Mouse (Mus musculus): ENCODE results near the gene Gfap. TPM values are rescaled to one million over a fixed set of nuclear protein-coding genes. Genes with fewer than 3 reads are reported as not detected.

The Gfap gene
- polyA plus RNA-seq, 1 experiment, result 0.24 TPM

GRCm38 (mm10) chr11:102901199-102901598, 487 bp upstream of the Gfap start:
- Histone ChIP-seq H3K4me1 (ENCODE audit: control insufficient read depth, insufficient read depth, low read length) (no peaks in the 10 kb centered on the region), H3K4me3 (replicated peaks; ENCODE audit: extremely low read depth, low read depth, low read length) (no peak overlapping the region)
- TF ChIP-seq POLR2A (IDR thresholded peaks at IDR 0.05; ENCODE audit: borderline replicate concordance, extremely low read depth, low read depth, low read length) (no peak), CTCF (IDR thresholded peaks at IDR 0.05; ENCODE audit: insufficient read depth, low read length) (no peak)
- 41% methylated on average over 4 of the region's 4 CpGs for WGBS
- no peak for DNase-seq

- 76% methylated on average over 9 of the region's 9 CpGs for WGBS
- no peak for DNase-seq
- Histone ChIP-seq H3K4me3 (replicated peaks; ENCODE audit: extremely low read depth, low read depth, low read length) (no peak overlapping the region), H3K4me1 (ENCODE audit: control insufficient read depth, insufficient read depth, low read length) (no peaks in the 10 kb centered on the region)
- TF ChIP-seq POLR2A (IDR thresholded peaks at IDR 0.05; ENCODE audit: borderline replicate concordance, extremely low read depth, low read depth, low read length) (no peak), CTCF (IDR thresholded peaks at IDR 0.05; ENCODE audit: insufficient read depth, low read length) (no peak)
These were observed 2.3 kb downstream of the Gfap start for GRCm38 (mm10) chr11:102898408-102898807.

- Histone ChIP-seq H3K4me3 (replicated peaks; ENCODE audit: extremely low read depth, low read depth, low read length) (no peak overlapping the region), H3K4me1 (ENCODE audit: control insufficient read depth, insufficient read depth, low read length) (no peaks in the 10 kb centered on the region)
- TF ChIP-seq POLR2A (IDR thresholded peaks at IDR 0.05; ENCODE audit: borderline replicate concordance, extremely low read depth, low read depth, low read length) (no peak), CTCF (IDR thresholded peaks at IDR 0.05; ENCODE audit: insufficient read depth, low read length) (no peak)
- 78% methylated on average over 20 of the region's 20 CpGs for WGBS
- no peak for DNase-seq
These were observed 4.1 kb downstream of the Gfap start for GRCm38 (mm10) chr11:102896641-102897040.

DNA sequence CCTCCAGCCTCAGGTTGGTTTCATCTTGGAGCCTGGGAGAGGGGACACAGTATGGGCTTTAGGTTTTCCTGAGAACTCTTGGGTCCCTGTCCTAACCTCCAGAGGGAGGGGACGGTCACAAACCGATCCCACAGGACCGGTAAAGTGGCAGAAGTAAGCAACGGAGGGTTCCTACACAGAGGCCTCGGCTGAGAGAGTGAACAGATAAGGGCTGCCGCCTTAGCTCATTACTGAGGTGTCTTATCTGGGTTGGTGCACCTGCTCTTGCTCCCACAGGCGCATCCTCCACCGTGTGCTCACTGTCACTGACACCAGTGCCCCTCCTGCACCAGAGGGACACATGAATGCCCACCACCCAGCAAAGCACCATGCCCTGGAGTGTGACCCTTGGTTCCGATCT, 4.9 kb downstream of the Gfap start:
- DNase-seq, result no peak
- WGBS, result 64% methylated on average over 9 of the region's 9 CpGs
- TF ChIP-seq POLR2A (IDR thresholded peaks at IDR 0.05; ENCODE audit: borderline replicate concordance, extremely low read depth, low read depth, low read length), result no peak

GRCm38 (mm10) chr11:102894716-102895115, 6.0 kb downstream of the Gfap start:
- TF ChIP-seq CTCF (IDR thresholded peaks at IDR 0.05; ENCODE audit: insufficient read depth, low read length), result no peak
- no peak for TF ChIP-seq POLR2A (IDR thresholded peaks at IDR 0.05; ENCODE audit: borderline replicate concordance, extremely low read depth, low read depth, low read length)
- H3K4me1 ChIP-seq (ENCODE audit: control insufficient read depth, insufficient read depth, low read length), result no peaks in the 10 kb centered on the region
- H3K4me3 ChIP-seq (replicated peaks; ENCODE audit: extremely low read depth, low read depth, low read length), result no peak overlapping the region
- no peak for DNase-seq
- 90% methylated on average over 4 of the region's 4 CpGs for WGBS

More for the DNA sequence above, 4.9 kb downstream of the Gfap start:
- H3K4me3 ChIP-seq (replicated peaks; ENCODE audit: extremely low read depth, low read depth, low read length), result no peak overlapping the region
- H3K4me1 ChIP-seq (ENCODE audit: control insufficient read depth, insufficient read depth, low read length), result no peaks in the 10 kb centered on the region

- TF ChIP-seq POLR2A (IDR thresholded peaks at IDR 0.05; ENCODE audit: borderline replicate concordance, extremely low read depth, low read depth, low read length) (0 out of 2 replicates have a peak, but pooled peaks have one; percentile 13), CTCF (IDR thresholded peaks at IDR 0.05; ENCODE audit: insufficient read depth, low read length) (peak; percentile 67)
- WGBS, result 3% methylated on average over 43 of the region's 43 CpGs
- Histone ChIP-seq H3K4me1 (ENCODE audit: control insufficient read depth, insufficient read depth, low read length) (no peaks in the 10 kb centered on the region), H3K4me3 (replicated peaks; ENCODE audit: extremely low read depth, low read depth, low read length) (peak overlapping the region; percentile 40)
- peak; percentile 64 for DNase-seq
These were observed 7.6 kb downstream of the Gfap start for GRCm38 (mm10) chr11:102893015-102893651.

DNA sequence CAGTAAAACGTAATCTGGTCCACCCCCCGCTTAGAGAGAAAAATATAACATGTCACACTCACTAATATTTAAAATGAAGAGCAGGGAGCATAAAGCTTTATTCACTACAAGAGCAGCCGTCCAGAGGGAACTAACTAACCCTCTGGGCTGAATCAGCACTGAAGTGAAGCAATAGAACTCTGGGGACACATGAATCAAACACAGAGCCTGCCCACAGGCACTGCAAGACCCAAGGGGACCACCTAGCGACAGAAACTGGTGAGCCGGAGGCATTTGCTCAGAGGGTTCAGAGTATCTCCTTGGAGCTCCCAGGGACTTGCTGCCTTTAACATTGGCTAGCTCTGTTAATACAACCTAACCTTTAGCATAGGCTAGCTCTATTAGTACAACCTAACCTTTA, 10.6 kb downstream of the Gfap start:
- DNase-seq, result no peak
- no peak for TF ChIP-seq POLR2A (IDR thresholded peaks at IDR 0.05; ENCODE audit: borderline replicate concordance, extremely low read depth, low read depth, low read length)
- TF ChIP-seq CTCF (IDR thresholded peaks at IDR 0.05; ENCODE audit: insufficient read depth, low read length), result no peak
- H3K4me1 ChIP-seq (ENCODE audit: control insufficient read depth, insufficient read depth, low read length), result no peaks in the 10 kb centered on the region
- H3K4me3 ChIP-seq (replicated peaks; ENCODE audit: extremely low read depth, low read depth, low read length), result no peak overlapping the region
- WGBS, result 68% methylated on average over 5 of the region's 5 CpGs

DNA sequence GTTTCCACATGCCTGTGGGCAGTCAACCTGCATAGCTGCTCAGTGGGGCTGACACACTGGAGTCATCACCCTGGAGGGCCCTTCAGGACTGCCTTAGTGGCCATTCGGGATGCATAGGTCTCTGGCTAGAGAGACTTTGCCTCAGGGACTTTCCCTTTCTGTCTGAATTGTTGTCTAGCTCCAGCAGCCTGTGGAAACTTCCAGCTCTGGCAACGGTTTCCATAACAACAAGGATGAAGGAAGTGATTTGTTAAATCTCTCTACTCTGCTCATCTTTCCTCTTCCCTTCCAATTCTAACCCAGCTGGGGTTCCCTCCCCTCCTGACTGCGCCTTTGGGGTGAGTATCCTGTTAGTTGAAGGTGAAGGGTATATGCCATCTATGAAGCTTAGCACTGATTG, 12.6 kb downstream of the Gfap start:
- H3K4me1 ChIP-seq (ENCODE audit: control insufficient read depth, insufficient read depth, low read length), result no peaks in the 10 kb centered on the region
- TF ChIP-seq CTCF (IDR thresholded peaks at IDR 0.05; ENCODE audit: insufficient read depth, low read length) (no peak), POLR2A (IDR thresholded peaks at IDR 0.05; ENCODE audit: borderline replicate concordance, extremely low read depth, low read depth, low read length) (no peak)
- DNase-seq, result no peak
- no peak overlapping the region for H3K4me3 ChIP-seq (replicated peaks; ENCODE audit: extremely low read depth, low read depth, low read length)
- 53% methylated on average over 3 of the region's 3 CpGs for WGBS

- Histone ChIP-seq H3K4me1 (ENCODE audit: control insufficient read depth, insufficient read depth, low read length) (no peaks in the 10 kb centered on the region), H3K4me3 (replicated peaks; ENCODE audit: extremely low read depth, low read depth, low read length) (no peak overlapping the region)
- WGBS, result 77% methylated on average over 5 of the region's 5 CpGs
- TF ChIP-seq POLR2A (IDR thresholded peaks at IDR 0.05; ENCODE audit: borderline replicate concordance, extremely low read depth, low read depth, low read length) (no peak), CTCF (IDR thresholded peaks at IDR 0.05; ENCODE audit: insufficient read depth, low read length) (no peak)
- no peak for DNase-seq
These were observed 13.3 kb downstream of the Gfap start for GRCm38 (mm10) chr11:102887433-102887832.

GRCm38 (mm10) chr11:102884616-102885219, 16.0 kb downstream of the Gfap start, which contains the start of gene Fam187a:
TSS of gene Fam187a (plus strand) at chr11:102885169.
- DNase-seq, result no peak
- H3K4me1 ChIP-seq (ENCODE audit: control insufficient read depth, insufficient read depth, low read length), result 0 out of 2 replicates have a peak, but pooled peaks cover 3% of the 10 kb centered on the region
- TF ChIP-seq POLR2A (IDR thresholded peaks at IDR 0.05; ENCODE audit: borderline replicate concordance, extremely low read depth, low read depth, low read length) (no peak), CTCF (IDR thresholded peaks at IDR 0.05; ENCODE audit: insufficient read depth, low read length) (no peak)
- no peak within 1 kb of the TSS for H3K4me3 ChIP-seq (replicated peaks; ENCODE audit: extremely low read depth, low read depth, low read length)
- 53% methylated on average over 10 of the region's 10 CpGs for WGBS
